Mouse (Mus musculus) heart, adult 2 months (tissue): ENCODE results near the gene Gm21964. TPM values are rescaled to one million over a fixed set of nuclear protein-coding genes. Genes with fewer than 3 reads are reported as not detected.

Experiments
- DNase-seq, 2 experiments: peaks; one replicate each; pipeline ENCODE4 v3.0.0; 2021
- H3K27ac ChIP-seq: fragments of 200-600 bp; 2 replicates; pipeline ENCODE4 v1.8.1; 2022
- H3K27me3 ChIP-seq: fragments of 200-500 bp; 2 replicates; pipeline ENCODE4 v1.6.1; 2012; ENCODE audit warnings: mild to moderate bottlenecking, low read length, inconsistent platforms, mixed read lengths; ENCODE audit not compliant: control insufficient read depth, insufficient read depth
- H3K36me3 ChIP-seq: fragments of 200-500 bp; 2 replicates; pipeline ENCODE4 v1.6.1; 2012; ENCODE audit warnings: low read length, inconsistent platforms; ENCODE audit not compliant: control insufficient read depth, insufficient read depth
- H3K4me1 ChIP-seq: fragments of 200-500 bp; 2 replicates; pipeline ENCODE4 v1.6.1; 2011; ENCODE audit warnings: low read length; ENCODE audit not compliant: control insufficient read depth, insufficient read depth
- H3K4me3 ChIP-seq: fragments of 200-600 bp; 2 replicates; pipeline ENCODE4 v1.8.1; 2022
- H3K79me2 ChIP-seq: fragments of 200-500 bp; replicated peaks from 2 replicates; pipeline ENCODE4 v1.6.1; 2012; ENCODE audit warnings: mild to moderate bottlenecking, inconsistent platforms, low read length, moderate library complexity, mixed read lengths; ENCODE audit not compliant: control insufficient read depth, insufficient read depth
- H3K9ac ChIP-seq: fragments of 200-500 bp; 2 replicates; pipeline ENCODE4 v1.6.1; 2012; ENCODE audit warnings: low read depth, mild to moderate bottlenecking, control low read depth, inconsistent platforms, low read length, mixed read lengths
- CTCF ChIP-seq: fragments of 200-600 bp; IDR thresholded peaks from 2 replicates; pipeline ENCODE4 v1.8.1; 2022; ENCODE audit warnings: antibody characterized with exemption, mild to moderate bottlenecking, moderate library complexity
- EP300 ChIP-seq: fragments of 200-500 bp; IDR thresholded peaks from 2 replicates; pipeline ENCODE4 v1.6.1; 2011; ENCODE audit warnings: low read depth, low read length, control low read depth; ENCODE audit not compliant: insufficient read depth
- POLR2A ChIP-seq: fragments of 200-500 bp; IDR thresholded peaks from 2 replicates; pipeline ENCODE4 v1.6.1; 2011; ENCODE audit warnings: mild to moderate bottlenecking, low read depth, low read length, control low read depth; ENCODE audit not compliant: insufficient read depth
- WGBS: fragments of 180-500 bp; shearing (Covaris S2); methylation state at CpG from one replicate; pipeline ENCODE4 v1.1.7; 2018; 5-methylcytosine and 5-hydroxymethylcytosine counted together
- intact Hi-C: fragments of 180-260 bp; cut with DNase I; formaldehyde crosslinking; loops from one replicate; pipeline ENCODE4 v1.15.1; 2025
- polyA plus RNA-seq: library from polyadenylated mRNA; depleted of rRNA; stranded (reverse); fragments of >200 nt; gene quantifications from 2 replicates; pipeline ENCODE4 v1.2.3, GENCODE M21; 2012
- total RNA-seq, 2 experiments: library from RNA; stranded (reverse); gene quantifications; 2 replicates each; pipeline ENCODE4 v1.2.3; 2021

Gene Gm21964
- total and polyA plus RNA-seq, 3 experiments = not detected

GRCm38 (mm10) chr8:110091869-110092268 lies 9.1 kb upstream of the Gm21964 start:
- Histone ChIP-seq H3K9ac (no peak overlapping the region), H3K27me3 (no peaks in the 10 kb centered on the region), H3K4me3 (no peak overlapping the region), H3K4me1 (no peaks in the 10 kb centered on the region; the same call in 1 of the 2 replicates), H3K79me2 (no peaks in the 10 kb centered on the region), H3K36me3 (no peaks in the 10 kb centered on the region), H3K27ac (no peak overlapping the region)
- 24% methylated on average over 1 of the region's 1 CpGs for WGBS
- DNase-seq = peak in 1 of 2 experiments; percentile 12
- intact Hi-C loops = no loop called here
- no peak for TF ChIP-seq POLR2A
- TF ChIP-seq EP300 = no peak
- no peak for TF ChIP-seq CTCF

- H3K79me2 ChIP-seq = no peaks in the 10 kb centered on the region
- intact Hi-C loops = no loop called here
- H3K27ac ChIP-seq = no peak overlapping the region
- H3K4me1 ChIP-seq = no peaks in the 10 kb centered on the region
- DNase-seq = no peak
- WGBS = 86% methylated on average over 15 of the region's 15 CpGs
- H3K9ac ChIP-seq = no peak overlapping the region
- no peaks in the 10 kb centered on the region for H3K36me3 ChIP-seq
- TF ChIP-seq CTCF = no peak
- TF ChIP-seq POLR2A = no peak
- TF ChIP-seq EP300 = no peak
- no peak overlapping the region for H3K4me3 ChIP-seq
- no peaks in the 10 kb centered on the region; the same call in 1 of the 2 replicates for H3K27me3 ChIP-seq
Observed at GRCm38 (mm10) chr8:110101676-110102075, 669 bp downstream of the Gm21964 start.

GRCm38 (mm10) chr8:110102653-110103052 lies 1.6 kb downstream of the Gm21964 start, which contains the start of gene Gm17720:
TSS of gene Gm17720 (minus strand) at chr8:110102753.
- Histone ChIP-seq H3K27me3 (no peaks in the 10 kb centered on the region; the same call in 1 of the 2 replicates), H3K9ac (no peak within 1 kb of the TSS), H3K4me3 (no peak within 1 kb of the TSS), H3K79me2 (no peaks in the 10 kb centered on the region), H3K4me1 (no peaks in the 10 kb centered on the region), H3K27ac (no peak within 1 kb of the TSS), H3K36me3 (no peaks in the 10 kb centered on the region)
- TF ChIP-seq POLR2A (no peak), CTCF (no peak), EP300 (no peak)
- no peak for DNase-seq
- intact Hi-C loops = no loop called here
- WGBS = 81% methylated on average over 3 of the region's 3 CpGs

GRCm38 (mm10) chr8:110119715-110120114 lies 18.7 kb downstream of the Gm21964 start:
- no peaks in the 10 kb centered on the region for H3K27me3 ChIP-seq
- no peak for DNase-seq
- H3K79me2 ChIP-seq = no peaks in the 10 kb centered on the region
- TF ChIP-seq EP300 (no peak), CTCF (peak; percentile 36; the same call in 1 of the 2 replicates), POLR2A (no peak)
- intact Hi-C loops = no loop called here
- H3K36me3 ChIP-seq = no peaks in the 10 kb centered on the region
- no peaks in the 10 kb centered on the region for H3K4me1 ChIP-seq
- no peak overlapping the region for H3K4me3 ChIP-seq
- H3K9ac ChIP-seq = no peak overlapping the region
- WGBS = 44% methylated on average over 6 of the region's 6 CpGs
- H3K27ac ChIP-seq = no peak overlapping the region

- no peak overlapping the region for H3K4me3 ChIP-seq
- H3K27me3 ChIP-seq = no peaks in the 10 kb centered on the region
- 19% methylated on average over 13 of the region's 13 CpGs for WGBS
- H3K4me1 ChIP-seq = no peaks in the 10 kb centered on the region
- peak; percentile 31 to 65 for DNase-seq
- no peak overlapping the region for H3K9ac ChIP-seq
- no peaks in the 10 kb centered on the region for H3K79me2 ChIP-seq
- H3K27ac ChIP-seq = no peak overlapping the region
- no peaks in the 10 kb centered on the region for H3K36me3 ChIP-seq
- TF ChIP-seq CTCF (peak; percentile 85), EP300 (no peak), POLR2A (no peak)
- intact Hi-C loops = loop anchor here (1.0 kb wide), 1 partner anchor 348 kb away; no protein-coding TSS in a partner anchor
Observed at GRCm38 (mm10) chr8:110130537-110130936, 29.5 kb downstream of the Gm21964 start.

- Histone ChIP-seq H3K27me3 (no peaks in the 10 kb centered on the region), H3K36me3 (no peaks in the 10 kb centered on the region), H3K79me2 (no peaks in the 10 kb centered on the region), H3K27ac (no peak overlapping the region), H3K4me3 (no peak overlapping the region), H3K4me1 (no peaks in the 10 kb centered on the region), H3K9ac (no peak overlapping the region)
- no peak for TF ChIP-seq EP300
- no peak for TF ChIP-seq CTCF
- no peak for TF ChIP-seq POLR2A
- intact Hi-C loops = no loop called here
- no peak for DNase-seq
- WGBS = 65% methylated on average over 8 of the region's 8 CpGs
Observed at GRCm38 (mm10) chr8:110134236-110134635, 33.2 kb downstream of the Gm21964 start.
